Mouse (Mus musculus) neural tube, embryonic 11.5 days (tissue): ENCODE measurements around the gene Suv39h1. TPM values are rescaled to one million over a fixed set of nuclear protein-coding genes. Genes with fewer than 3 reads are reported as not detected.
A peak's percentile ranks its signal among the peaks of the same experiment; 100 is the strongest.
"Not testable (repeated sequence)": the region's sequence is repeated elsewhere in the genome, so short reads cannot be mapped to it uniquely, and the experiment has no call there.

Source experiments
- ATAC-seq: fragments of 200-750 bp; cut with Nextera tagmentation; 2 replicates; pipeline ENCODE4 v1.8.0; 2017; ENCODE audit warnings: moderate number of reproducible peaks, mild to moderate bottlenecking, moderate TSS enrichment, moderate library complexity; ENCODE audit not compliant: insufficient read depth, low FRiP score, low TSS enrichment
- DNase-seq: peaks from one replicate; pipeline ENCODE4 v3.0.0-alpha.2; 2015; ENCODE audit warnings: low spot score
- H3K27ac ChIP-seq: fragments of 300-500 bp; sonication (generic); 2 replicates; pipeline ENCODE4 v1.5.1; 2014; ENCODE audit warnings: low read depth, mild to moderate bottlenecking, low read length
- H3K27me3 ChIP-seq: fragments of 300-500 bp; sonication (generic); 2 replicates; pipeline ENCODE4 v1.6.1; 2014; ENCODE audit warnings: mild to moderate bottlenecking, low read length, mixed read lengths; ENCODE audit not compliant: control insufficient read depth, insufficient read depth
- H3K36me3 ChIP-seq: fragments of 300-500 bp; sonication (generic); 2 replicates; pipeline ENCODE4 v1.6.1; 2014; ENCODE audit warnings: mild to moderate bottlenecking, low read length, moderate library complexity, mixed read lengths; ENCODE audit not compliant: control insufficient read depth, insufficient read depth
- H3K4me1 ChIP-seq: fragments of 300-500 bp; sonication (generic); 2 replicates; pipeline ENCODE4 v1.6.1; 2014; ENCODE audit warnings: low read length, mixed read lengths; ENCODE audit not compliant: control insufficient read depth, insufficient read depth
- H3K4me2 ChIP-seq: fragments of 300-500 bp; sonication (generic); 2 replicates; pipeline ENCODE4 v1.6.1; 2014; ENCODE audit warnings: low read depth, mild to moderate bottlenecking, moderate library complexity
- H3K4me3 ChIP-seq: fragments of 300-500 bp; sonication (generic); 2 replicates; pipeline ENCODE4 v1.5.1; 2014; ENCODE audit warnings: low read depth, low read length
- H3K9ac ChIP-seq: fragments of 300-500 bp; sonication (generic); 2 replicates; pipeline ENCODE4 v1.6.1; 2014; ENCODE audit warnings: mild to moderate bottlenecking, low read length
- H3K9me3 ChIP-seq: fragments of 300-500 bp; sonication (generic); 2 replicates; pipeline ENCODE4 v1.6.1; 2016; ENCODE audit warnings: low read length; ENCODE audit not compliant: control insufficient read depth
- WGBS: fragments of 180-500 bp; shearing (Covaris S2); extraction: QIAGEN DNeasy Blood & Tissue Kit; methylation state at CpG from one replicate; pipeline ENCODE4 v1.1.7; 2014; 5-methylcytosine and 5-hydroxymethylcytosine counted together
- polyA plus RNA-seq: library from polyadenylated mRNA; unstranded; fragments of >200 nt; fragmentation: Nextera tagmentation; extraction: Ambion mirVana; gene quantifications from 2 replicates; pipeline ENCODE4 v1.2.1, GENCODE M21; 2014

The Suv39h1 gene
- polyA plus RNA-seq, 1 experiment from 2014 or later, result 84.8 TPM

DNA sequence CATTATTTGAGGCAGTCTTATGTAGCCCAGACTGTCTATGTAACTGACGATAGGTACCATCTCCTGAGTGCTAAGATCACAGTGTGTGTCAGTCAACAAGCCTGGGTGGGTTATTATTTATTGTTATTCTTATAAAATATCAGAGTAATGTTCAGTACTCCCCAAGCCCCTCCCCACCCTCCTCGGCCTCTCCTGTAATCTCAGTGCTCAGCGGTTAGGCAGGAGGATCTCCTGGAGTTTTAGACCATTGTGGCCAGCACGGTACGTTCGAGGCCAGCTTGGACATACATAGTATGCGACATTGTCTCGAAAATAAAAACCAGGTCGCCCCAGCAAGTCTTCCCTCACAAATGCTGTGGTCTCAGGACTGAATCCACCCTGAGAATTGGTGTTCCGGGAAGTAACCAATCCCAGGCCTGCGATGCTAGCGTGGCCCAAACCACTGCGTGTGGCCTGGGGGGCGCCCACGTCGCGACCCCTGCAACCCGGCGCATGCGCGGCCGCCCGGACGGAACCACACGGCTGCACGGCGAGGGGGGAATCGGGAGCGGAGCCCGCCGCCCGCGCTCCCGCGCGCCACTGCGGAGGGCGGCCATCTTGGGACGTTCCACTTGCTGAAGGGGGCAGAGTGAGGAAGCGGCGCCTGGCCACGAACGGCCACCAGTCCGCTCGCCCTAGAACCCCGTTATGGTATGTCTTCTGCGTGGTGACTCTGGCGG lies 21.7 kb upstream of the Suv39h1 start:
- ATAC-seq, result peak; percentile 91
- H3K9me3 ChIP-seq, H3K27ac ChIP-seq, H3K27me3 ChIP-seq, H3K36me3 ChIP-seq, H3K9ac ChIP-seq, H3K4me1 ChIP-seq, DNase-seq: not testable (repeated sequence)
- H3K4me3 ChIP-seq, result peak overlapping the region; percentile 19
- peak overlapping the region; percentile 31 for H3K4me2 ChIP-seq
- WGBS, result 25% methylated on average over 15 of the region's 48 CpGs

DNA sequence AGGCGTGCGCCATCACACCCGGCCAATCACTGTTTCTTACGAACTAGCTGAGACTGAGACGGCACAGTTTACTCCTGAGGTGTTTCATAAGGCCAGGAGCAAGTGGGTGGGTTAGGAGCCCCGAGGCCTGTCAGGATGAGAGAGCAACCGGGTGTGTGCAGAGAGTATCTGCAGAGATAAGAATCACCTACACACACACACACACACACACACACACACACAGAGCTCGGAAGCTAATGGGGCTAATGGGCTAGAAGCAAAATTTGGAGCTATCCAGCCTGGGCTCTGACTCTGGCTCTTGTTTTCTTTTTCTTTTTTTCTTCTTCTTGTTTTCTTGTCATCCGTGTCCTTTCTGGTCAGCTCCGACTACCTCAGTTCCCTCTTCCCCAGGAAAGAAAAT lies 21.0 kb upstream of the Suv39h1 start:
- H3K9ac ChIP-seq, result no peak overlapping the region

DNA sequence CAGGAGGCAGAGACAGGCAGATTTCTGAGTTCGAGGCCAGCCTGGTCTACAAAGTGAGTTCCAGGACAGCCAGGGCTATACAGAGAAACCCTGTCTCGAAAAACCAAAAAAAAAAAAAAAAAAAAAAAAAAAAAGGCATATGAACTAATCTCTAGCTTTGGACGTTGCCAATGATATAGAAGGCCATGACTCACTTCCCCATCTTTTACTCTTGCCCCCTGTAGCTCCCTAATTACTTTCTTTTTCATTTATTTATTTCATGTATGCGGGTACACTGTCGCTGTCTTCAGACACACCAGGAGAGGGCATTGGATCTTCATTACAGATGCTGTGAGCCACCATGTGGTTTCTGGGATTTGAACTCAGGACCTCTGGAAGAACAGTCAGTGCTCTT lies 16.4 kb upstream of the Suv39h1 start:
- H3K4me2 ChIP-seq, ATAC-seq, H3K9me3 ChIP-seq, H3K27me3 ChIP-seq, H3K36me3 ChIP-seq, H3K9ac ChIP-seq, H3K4me3 ChIP-seq, DNase-seq, H3K27ac ChIP-seq, H3K4me1 ChIP-seq: not testable (repeated sequence)
- WGBS, result 84% methylated on average over 4 of the region's 5 CpGs

More for the DNA sequence above, 21.0 kb upstream of the Suv39h1 start:
- WGBS, result 89% methylated on average over 10 of the region's 10 CpGs
- Histone ChIP-seq H3K9me3 (no peaks in the 10 kb centered on the region), H3K4me3 (peak overlapping the region; percentile 19), H3K27me3 (no peaks in the 10 kb centered on the region), H3K4me2 (peak overlapping the region; percentile 31), H3K4me1 (no peaks in the 10 kb centered on the region), H3K36me3 (no peaks in the 10 kb centered on the region), H3K27ac (no peak overlapping the region)
- DNase-seq (no peak), ATAC-seq (no peak)

GRCm38 (mm10) chrX:8090346-8090953 lies 15.9 kb upstream of the Suv39h1 start, which contains the start of gene Was:
Was (minus strand) TSS chrX:8090498.
- H3K4me3 ChIP-seq, result no peak within 1 kb of the TSS
- no peak within 1 kb of the TSS for H3K4me2 ChIP-seq
- WGBS, result 89% methylated on average over 14 of the region's 14 CpGs
- ATAC-seq, result no peak
- H3K4me1 ChIP-seq, result no peaks in the 10 kb centered on the region
- no peak within 1 kb of the TSS for H3K27ac ChIP-seq
- H3K27me3 ChIP-seq, result no peaks in the 10 kb centered on the region
- H3K9ac ChIP-seq, result no peak within 1 kb of the TSS
- no peak for DNase-seq
- H3K9me3 ChIP-seq, result no peaks in the 10 kb centered on the region
- H3K36me3 ChIP-seq, result no peaks in the 10 kb centered on the region

GRCm38 (mm10) chrX:8089746-8090145 lies 15.2 kb upstream of the Suv39h1 start:
- no peak for ATAC-seq
- Histone ChIP-seq H3K9me3 (no peaks in the 10 kb centered on the region), H3K36me3 (no peaks in the 10 kb centered on the region), H3K4me1 (no peaks in the 10 kb centered on the region), H3K4me3 (no peak overlapping the region), H3K27ac (no peak overlapping the region), H3K9ac (no peak overlapping the region), H3K27me3 (no peaks in the 10 kb centered on the region), H3K4me2 (no peak overlapping the region)
- no peak for DNase-seq
- WGBS, result 87% methylated on average over 3 of the region's 3 CpGs

GRCm38 (mm10) chrX:8085611-8086010 lies 11.1 kb upstream of the Suv39h1 start:
- Histone ChIP-seq H3K27ac (no peak overlapping the region), H3K4me3 (no peak overlapping the region), H3K4me2 (no peak overlapping the region), H3K9me3 (no peaks in the 10 kb centered on the region), H3K36me3 (no peaks in the 10 kb centered on the region), H3K4me1 (no peaks in the 10 kb centered on the region), H3K27me3 (no peaks in the 10 kb centered on the region), H3K9ac (no peak overlapping the region)
- DNase-seq (no peak), ATAC-seq (no peak)
- 92% methylated on average over 7 of the region's 8 CpGs for WGBS

DNA sequence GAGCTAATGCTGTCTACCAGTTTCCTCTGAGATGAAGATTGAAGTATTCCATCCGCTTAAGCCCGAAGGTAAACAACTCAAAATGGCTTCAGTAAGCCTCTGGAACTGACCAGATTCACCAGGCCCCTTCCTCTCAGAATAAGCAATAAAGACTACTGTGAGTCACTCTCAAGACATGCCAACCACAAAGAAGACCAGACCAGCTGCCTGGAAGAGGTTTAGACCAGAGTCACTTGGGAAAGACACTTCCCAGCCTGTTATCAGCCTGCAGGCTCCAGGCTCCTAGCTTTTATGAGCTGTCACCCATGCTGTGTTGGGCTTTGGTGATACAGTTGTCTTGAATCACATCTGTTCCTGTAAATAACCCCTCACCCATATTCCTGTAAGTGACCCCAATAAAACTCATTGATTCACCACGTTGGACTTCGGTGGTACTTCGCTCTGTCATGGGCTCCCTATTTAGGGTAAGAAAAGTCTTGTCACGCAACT lies 10.3 kb upstream of the Suv39h1 start:
- Histone ChIP-seq H3K9ac (no peak overlapping the region), H3K9me3 (no peaks in the 10 kb centered on the region), H3K4me3 (no peak overlapping the region), H3K27ac (no peak overlapping the region), H3K36me3 (no peaks in the 10 kb centered on the region), H3K4me1 (no peaks in the 10 kb centered on the region), H3K27me3 (no peaks in the 10 kb centered on the region), H3K4me2 (no peak overlapping the region)
- ATAC-seq, result no peak
- WGBS, result 93% methylated on average over 6 of the region's 6 CpGs
- no peak for DNase-seq

DNA sequence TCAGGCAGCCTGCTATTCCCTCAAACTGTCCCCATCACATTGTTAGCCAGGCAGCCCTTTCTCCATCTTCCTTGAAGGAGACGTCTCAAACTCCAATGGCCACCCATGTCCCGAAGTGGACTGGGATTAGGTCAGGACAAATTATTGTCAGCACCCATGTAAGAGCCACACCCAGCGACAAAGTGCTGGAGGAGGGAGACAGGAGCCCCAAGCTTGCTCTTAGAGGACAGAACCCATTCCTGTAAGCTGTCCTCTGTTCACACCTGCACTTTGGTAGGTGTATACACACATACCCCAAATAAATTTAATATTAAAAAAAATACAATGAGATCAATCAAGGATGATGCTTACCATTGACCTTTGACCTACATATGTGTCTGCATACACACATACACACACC lies 544 bp upstream of the Suv39h1 start:
- ATAC-seq, result peak; percentile 27; the same call in 1 of the 2 replicates
- 23% methylated on average over 3 of the region's 3 CpGs for WGBS

More for the DNA sequence above, 544 bp upstream of the Suv39h1 start:
- Histone ChIP-seq H3K9me3 (no peaks in the 10 kb centered on the region), H3K4me2 (peak overlapping the region; percentile 41), H3K9ac (peak overlapping the region; percentile 35; the same call in 1 of the 2 replicates), H3K4me1 (no peaks in the 10 kb centered on the region), H3K36me3 (no peaks in the 10 kb centered on the region; the same call in 1 of the 2 replicates), H3K27ac (peak overlapping the region; percentile 39; the same call in 1 of the 2 replicates), H3K27me3 (no peaks in the 10 kb centered on the region), H3K4me3 (peak overlapping the region; percentile 30)
- DNase-seq, result no peak
